Mouse (Mus musculus) hindbrain, embryonic 16.5 days (tissue): ENCODE data around the gene Tns1. TPM values are rescaled to one million over a fixed set of nuclear protein-coding genes. Genes with fewer than 3 reads are reported as not detected.
A peak's percentile ranks its signal among the peaks of the same experiment; 100 is the strongest.

Source experiments
- ATAC-seq: fragments of 200-750 bp; cut with Nextera tagmentation; 2 replicates; pipeline ENCODE4 v1.8.0; 2017; ENCODE audit warnings: moderate TSS enrichment, moderate library complexity
- H3K27ac ChIP-seq: fragments of 300-500 bp; sonication (generic); 2 replicates; pipeline ENCODE4 v1.5.1; 2014; ENCODE audit warnings: low read depth, mild to moderate bottlenecking, control low read depth, low read length, moderate library complexity
- H3K27me3 ChIP-seq: fragments of 300-500 bp; sonication (generic); replicated peaks from 2 replicates; pipeline ENCODE4 v1.6.1; 2014; ENCODE audit warnings: low read length; ENCODE audit not compliant: control insufficient read depth, insufficient read depth
- H3K36me3 ChIP-seq: fragments of 300-500 bp; sonication (generic); 2 replicates; pipeline ENCODE4 v1.6.1; 2014; ENCODE audit warnings: mild to moderate bottlenecking, low read length, moderate library complexity, mixed read lengths; ENCODE audit not compliant: control insufficient read depth, insufficient read depth
- H3K4me1 ChIP-seq: fragments of 300-500 bp; sonication (generic); 2 replicates; pipeline ENCODE4 v1.6.1; 2014; ENCODE audit warnings: low read depth, low read length; ENCODE audit not compliant: control insufficient read depth, insufficient read depth
- H3K4me2 ChIP-seq: fragments of 300-500 bp; sonication (generic); 2 replicates; pipeline ENCODE4 v1.6.1; 2014; ENCODE audit warnings: mild to moderate bottlenecking, low read length, control low read depth, moderate library complexity
- H3K4me3 ChIP-seq: fragments of 300-500 bp; sonication (generic); 2 replicates; pipeline ENCODE4 v1.5.1; 2014; ENCODE audit warnings: mild to moderate bottlenecking, low read length, control low read depth, moderate library complexity
- H3K9ac ChIP-seq: fragments of 300-500 bp; sonication (generic); 2 replicates; pipeline ENCODE4 v1.6.1; 2014; ENCODE audit warnings: low read depth, mild to moderate bottlenecking, control low read depth, low read length, moderate library complexity
- H3K9me3 ChIP-seq: fragments of 300-500 bp; sonication (generic); 2 replicates; pipeline ENCODE4 v1.6.1; 2014; ENCODE audit warnings: mild to moderate bottlenecking, low read length, moderate library complexity; ENCODE audit not compliant: control insufficient read depth
- WGBS: fragments of 180-500 bp; shearing (Covaris S2); extraction: QIAGEN DNeasy Blood & Tissue Kit; methylation state at CpG from one replicate; pipeline ENCODE4 v1.1.7; 2014; 5-methylcytosine and 5-hydroxymethylcytosine counted together
- polyA plus RNA-seq: library from polyadenylated mRNA; unstranded; fragments of >200 nt; fragmentation: Nextera tagmentation; extraction: Ambion mirVana; gene quantifications from 2 replicates; pipeline ENCODE4 v1.2.1, GENCODE M21; 2015

The Tns1 gene
- polyA plus RNA-seq, 1 experiment from 2014 or later: 13.5 TPM

DNA sequence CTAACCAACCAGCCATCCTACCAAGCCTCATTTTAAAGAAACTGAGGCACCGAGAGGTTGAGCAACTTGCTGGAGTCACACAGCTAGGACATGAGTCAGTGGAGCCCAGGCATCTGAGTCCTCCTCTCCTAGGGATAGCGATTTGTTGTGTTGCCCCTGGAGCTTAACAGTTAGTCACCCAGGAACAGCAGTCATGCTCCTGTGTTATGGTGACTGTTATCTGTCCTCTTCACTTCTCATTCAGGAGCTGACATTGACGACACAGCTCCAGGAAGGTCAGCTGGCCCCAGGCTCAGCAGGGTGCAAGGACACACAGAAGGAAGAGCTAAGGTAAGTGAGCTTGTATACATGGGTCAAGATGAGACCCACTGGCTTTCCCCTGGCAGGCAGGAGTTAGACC, 28.5 kb downstream of the Tns1 start:
- H3K9me3 ChIP-seq: no peaks in the 10 kb centered on the region
- WGBS: 60% methylated on average over 3 of the region's 3 CpGs
- no peak overlapping the region for H3K27ac ChIP-seq
- ATAC-seq: no peak
- no peak overlapping the region for H3K4me2 ChIP-seq
- H3K27me3 ChIP-seq: no peaks in the 10 kb centered on the region
- H3K4me1 ChIP-seq: peaks cover 27% of the 10 kb centered on the region
- no peaks in the 10 kb centered on the region for H3K36me3 ChIP-seq
- no peak overlapping the region for H3K9ac ChIP-seq
- H3K4me3 ChIP-seq: no peak overlapping the region

GRCm38 (mm10) chr1:74095296-74095695, 29.0 kb downstream of the Tns1 start:
- Histone ChIP-seq H3K27me3 (no peaks in the 10 kb centered on the region), H3K36me3 (no peaks in the 10 kb centered on the region), H3K9ac (no peak overlapping the region), H3K27ac (no peak overlapping the region), H3K9me3 (no peaks in the 10 kb centered on the region), H3K4me1 (peaks cover 27% of the 10 kb centered on the region), H3K4me2 (no peak overlapping the region), H3K4me3 (no peak overlapping the region)
- WGBS: 59% methylated on average over 6 of the region's 6 CpGs
- no peak for ATAC-seq

DNA sequence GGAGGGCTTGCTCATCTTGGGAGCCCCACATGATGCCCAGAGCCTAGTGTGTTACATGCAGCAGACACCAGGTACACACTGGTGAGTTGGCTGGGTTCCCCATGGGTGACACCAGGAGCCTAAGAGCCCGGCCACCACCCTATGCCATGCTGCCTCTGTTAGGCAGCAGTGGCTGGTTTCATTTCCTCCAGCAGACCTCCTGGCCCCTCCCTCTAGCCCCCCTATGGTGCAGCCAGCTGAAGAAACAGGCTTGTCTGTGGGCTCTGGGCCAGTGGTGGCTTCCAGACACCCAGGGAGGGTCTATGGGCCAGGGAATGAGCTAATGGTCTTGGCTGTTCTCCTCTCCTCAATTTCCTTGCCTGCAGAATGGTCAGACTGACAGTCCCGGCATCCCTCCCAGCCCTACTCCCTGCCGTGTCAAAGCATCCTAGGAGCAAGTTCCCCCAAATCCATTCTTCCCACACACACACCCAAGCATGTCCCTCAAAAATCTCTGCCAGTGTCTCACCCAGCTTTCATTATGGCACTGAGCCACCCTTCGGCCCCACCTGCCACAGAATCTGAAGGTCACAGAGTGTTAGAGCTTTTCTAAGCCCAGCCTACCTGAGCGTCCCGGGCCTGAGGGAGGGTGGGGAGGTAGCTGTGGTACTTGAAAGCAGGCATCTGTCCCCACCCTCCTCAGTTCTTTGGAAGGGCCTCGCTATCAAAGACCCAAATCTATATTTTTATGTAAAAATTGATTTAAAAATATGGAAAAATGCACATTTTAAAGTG, 29.6 kb downstream of the Tns1 start:
- 57% methylated on average over 7 of the region's 7 CpGs for WGBS
- H3K4me1 ChIP-seq: peaks cover 27% of the 10 kb centered on the region

DNA sequence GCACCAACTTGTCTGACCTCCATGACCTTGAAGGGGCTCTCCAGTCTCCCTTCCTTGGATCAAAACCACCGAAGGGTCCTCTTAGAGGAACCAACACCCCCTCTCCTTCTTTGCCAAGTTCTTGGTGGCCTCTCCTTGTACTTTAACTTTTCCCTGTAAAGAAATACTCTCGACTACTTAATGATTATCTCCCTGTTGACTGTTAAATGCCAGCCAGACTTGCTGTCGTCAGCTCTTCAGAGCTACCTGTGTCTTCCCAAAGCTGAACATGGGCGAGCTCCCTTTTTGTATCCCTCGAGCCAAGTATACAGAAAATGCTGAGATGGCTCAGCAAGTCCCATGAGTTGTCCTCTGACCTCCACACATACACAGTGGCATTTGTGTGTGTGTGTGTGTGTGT, 30.8 kb downstream of the Tns1 start:
- no peaks in the 10 kb centered on the region for H3K27me3 ChIP-seq
- H3K36me3 ChIP-seq: no peaks in the 10 kb centered on the region
- no peak for ATAC-seq
- H3K4me2 ChIP-seq: no peak overlapping the region
- H3K9ac ChIP-seq: no peak overlapping the region
- H3K4me1 ChIP-seq: peaks cover 21% of the 10 kb centered on the region
- no peak overlapping the region for H3K4me3 ChIP-seq
- H3K9me3 ChIP-seq: no peaks in the 10 kb centered on the region
- H3K27ac ChIP-seq: no peak overlapping the region
- WGBS: 84% methylated on average over 5 of the region's 5 CpGs

More for the DNA sequence above, 29.6 kb downstream of the Tns1 start:
- no peak overlapping the region for H3K4me3 ChIP-seq
- no peaks in the 10 kb centered on the region for H3K36me3 ChIP-seq
- H3K27ac ChIP-seq: no peak overlapping the region
- no peaks in the 10 kb centered on the region for H3K27me3 ChIP-seq
- H3K9me3 ChIP-seq: no peaks in the 10 kb centered on the region
- no peak overlapping the region; the same call in 1 of the 2 replicates for H3K9ac ChIP-seq
- H3K4me2 ChIP-seq: no peak overlapping the region
- ATAC-seq: peak; percentile 53

- H3K4me1 ChIP-seq: peaks cover 13% of the 10 kb centered on the region
- 60% methylated on average over 10 of the region's 10 CpGs for WGBS
- H3K9me3 ChIP-seq: no peaks in the 10 kb centered on the region
- no peak for ATAC-seq
- H3K36me3 ChIP-seq: no peaks in the 10 kb centered on the region
- H3K4me3 ChIP-seq: no peak overlapping the region
- peak overlapping the region; percentile 29; the same call in 1 of the 2 replicates for H3K27ac ChIP-seq
- no peak overlapping the region for H3K9ac ChIP-seq
- no peaks in the 10 kb centered on the region for H3K27me3 ChIP-seq
- no peak overlapping the region for H3K4me2 ChIP-seq
These were observed 32.0 kb downstream of the Tns1 start for GRCm38 (mm10) chr1:74092242-74092641.

- H3K4me1 ChIP-seq: peaks cover 13% of the 10 kb centered on the region
- WGBS: 35% methylated on average over 6 of the region's 6 CpGs
- H3K9me3 ChIP-seq: no peaks in the 10 kb centered on the region
- H3K36me3 ChIP-seq: no peaks in the 10 kb centered on the region
- ATAC-seq: no peak
- H3K4me2 ChIP-seq: no peak overlapping the region
- no peaks in the 10 kb centered on the region for H3K27me3 ChIP-seq
- H3K4me3 ChIP-seq: no peak overlapping the region
- no peak overlapping the region for H3K9ac ChIP-seq
- H3K27ac ChIP-seq: peak overlapping the region; percentile 50
These were observed 32.5 kb downstream of the Tns1 start for GRCm38 (mm10) chr1:74091611-74092224.

- Histone ChIP-seq H3K4me3 (no peak overlapping the region), H3K27me3 (no peaks in the 10 kb centered on the region), H3K27ac (peak overlapping the region; percentile 50), H3K4me2 (no peak overlapping the region), H3K4me1 (peaks cover 13% of the 10 kb centered on the region), H3K9me3 (no peaks in the 10 kb centered on the region), H3K9ac (no peak overlapping the region), H3K36me3 (no peaks in the 10 kb centered on the region)
- 27% methylated on average over 7 of the region's 7 CpGs for WGBS
- ATAC-seq: no peak
These were observed 33.1 kb downstream of the Tns1 start for GRCm38 (mm10) chr1:74091138-74091537.

DNA sequence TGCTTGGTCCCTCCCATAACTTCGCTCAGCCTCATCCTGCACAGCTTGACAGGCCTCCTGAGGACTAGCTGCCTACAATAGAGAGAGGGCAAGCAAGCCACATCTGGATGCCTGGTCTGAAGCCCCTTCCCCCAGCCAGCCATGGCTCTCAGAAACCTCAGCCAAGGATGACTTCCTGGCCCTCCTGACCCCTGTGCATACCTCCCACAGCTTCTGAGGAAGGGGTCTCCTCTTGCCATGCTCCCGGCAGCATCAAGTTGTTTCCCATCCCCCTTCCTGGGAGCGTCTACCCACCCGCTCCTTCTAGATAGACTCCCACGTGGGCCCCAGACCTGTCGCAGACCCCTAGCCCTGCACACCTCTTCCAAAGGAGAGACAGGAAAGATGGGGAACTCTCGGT, 33.9 kb downstream of the Tns1 start:
- 0 out of 2 replicates have a peak overlapping the region, but pooled peaks have one; percentile 13 for H3K4me2 ChIP-seq
- no peak overlapping the region for H3K9ac ChIP-seq
- no peak for ATAC-seq
- H3K4me1 ChIP-seq: peaks cover 13% of the 10 kb centered on the region
- no peaks in the 10 kb centered on the region for H3K36me3 ChIP-seq
- H3K27me3 ChIP-seq: no peaks in the 10 kb centered on the region
- peak overlapping the region; percentile 9 for H3K4me3 ChIP-seq
- no peak overlapping the region for H3K27ac ChIP-seq
- no peaks in the 10 kb centered on the region for H3K9me3 ChIP-seq
- 63% methylated on average over 7 of the region's 7 CpGs for WGBS

DNA sequence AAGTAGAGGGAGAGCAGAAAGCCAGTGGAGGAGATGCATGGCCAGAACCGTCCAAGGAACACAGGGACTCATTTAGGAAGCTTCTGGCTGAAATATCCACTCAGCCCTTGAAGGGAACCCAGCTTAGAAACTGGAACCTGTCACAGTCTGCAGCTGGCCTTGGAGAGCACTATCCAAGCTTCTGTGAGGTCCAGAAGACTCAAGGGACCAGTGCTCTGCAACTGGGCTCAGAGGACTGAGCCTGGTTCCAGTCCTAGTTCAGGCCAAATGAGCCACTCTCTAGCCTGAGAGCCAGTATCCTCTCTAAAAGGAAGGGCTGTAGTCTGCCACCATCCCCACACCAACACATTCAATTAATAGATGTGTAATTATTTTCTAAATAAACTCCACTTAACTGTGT, 35.7 kb downstream of the Tns1 start:
- Histone ChIP-seq H3K27ac (no peak overlapping the region), H3K4me3 (no peak overlapping the region), H3K4me2 (no peak overlapping the region), H3K9me3 (no peaks in the 10 kb centered on the region), H3K36me3 (no peaks in the 10 kb centered on the region), H3K4me1 (peaks cover 8% of the 10 kb centered on the region), H3K27me3 (no peaks in the 10 kb centered on the region), H3K9ac (no peak overlapping the region)
- ATAC-seq: no peak
- WGBS: 84% methylated on average over 1 of the region's 1 CpGs
